Mouse (Mus musculus) forebrain, embryonic 14.5 days (tissue): Measurements from ENCODE around the gene Rnf20. TPM values are rescaled to one million over a fixed set of nuclear protein-coding genes. Genes with fewer than 3 reads are reported as not detected.
"Not testable (repeated sequence)": the region's sequence is repeated elsewhere in the genome, so short reads cannot be mapped to it uniquely, and the experiment has no call there.

ENCODE experiments used
- ATAC-seq: fragments of 200-750 bp; cut with Nextera tagmentation; 2 replicates; pipeline ENCODE4 v1.8.0; 2017; ENCODE audit warnings: mild to moderate bottlenecking, moderate library complexity
- DNase-seq: peaks from one replicate; pipeline ENCODE4 v3.0.0-alpha.2; 2015; ENCODE audit warnings: low spot score
- H3K27ac ChIP-seq: fragments of 300-500 bp; sonication (generic); 2 replicates; pipeline ENCODE4 v1.5.1; 2014; ENCODE audit warnings: low read depth, mild to moderate bottlenecking, control low read depth, low read length, moderate library complexity
- H3K27me3 ChIP-seq: fragments of 300-500 bp; sonication (generic); replicated peaks from 2 replicates; pipeline ENCODE4 v1.6.1; 2014; ENCODE audit warnings: low read length, control low read depth, mixed read lengths; ENCODE audit not compliant: control insufficient read depth, insufficient read depth
- H3K36me3 ChIP-seq: fragments of 300-500 bp; sonication (generic); 2 replicates; pipeline ENCODE4 v1.6.1; 2014; ENCODE audit warnings: low read length, control low read depth; ENCODE audit not compliant: control insufficient read depth, insufficient read depth
- H3K4me1 ChIP-seq: fragments of 300-500 bp; sonication (generic); 2 replicates; pipeline ENCODE4 v1.6.1; 2014; ENCODE audit warnings: antibody characterized with exemption, low read length, control low read depth; ENCODE audit not compliant: control insufficient read depth, insufficient read depth
- H3K4me2 ChIP-seq: fragments of 300-500 bp; sonication (generic); 2 replicates; pipeline ENCODE4 v1.6.1; 2014; ENCODE audit warnings: mild to moderate bottlenecking, control low read depth, low read length
- H3K4me3 ChIP-seq: fragments of 300-500 bp; sonication (generic); 2 replicates; pipeline ENCODE4 v1.5.1; 2014; ENCODE audit warnings: low read depth, low read length, control low read depth
- H3K9ac ChIP-seq: fragments of 300-500 bp; sonication (generic); 2 replicates; pipeline ENCODE4 v1.6.1; 2014; ENCODE audit warnings: mild to moderate bottlenecking, low read length, control low read depth, moderate library complexity
- H3K9me3 ChIP-seq: fragments of 300-500 bp; sonication (generic); replicated peaks from 2 replicates; pipeline ENCODE4 v1.6.1; 2016; ENCODE audit warnings: low read length, control low read depth, mixed read lengths; ENCODE audit not compliant: control insufficient read depth
- WGBS: fragments of 180-500 bp; shearing (Covaris S2); extraction: QIAGEN DNeasy Blood & Tissue Kit; methylation state at CpG from one replicate; pipeline ENCODE4 v1.1.7; 2014; 5-methylcytosine and 5-hydroxymethylcytosine counted together
- polyA plus RNA-seq: library from polyadenylated mRNA; unstranded; fragments of >200 nt; fragmentation: Nextera tagmentation; extraction: Ambion mirVana; gene quantifications from 2 replicates; pipeline ENCODE4 v1.2.1, GENCODE M21; 2014

Gene Rnf20
- polyA plus RNA-seq, 1 experiment from 2014 or later = 63.0 TPM

GRCm38 (mm10) chr4:49604016-49604546 is 27.7 kb upstream of the Rnf20 start:
- H3K9ac ChIP-seq = no peak overlapping the region
- no peak overlapping the region for H3K4me3 ChIP-seq
- H3K9me3 ChIP-seq = no peaks in the 10 kb centered on the region
- H3K4me2 ChIP-seq = no peak overlapping the region
- no peaks in the 10 kb centered on the region for H3K4me1 ChIP-seq
- H3K36me3 ChIP-seq = no peaks in the 10 kb centered on the region
- no peak for ATAC-seq
- no peak overlapping the region for H3K27ac ChIP-seq
- DNase-seq = no peak
- WGBS = 56% methylated on average over 1 of the region's 1 CpGs
- no peaks in the 10 kb centered on the region for H3K27me3 ChIP-seq

GRCm38 (mm10) chr4:49604616-49605015 is 27.2 kb upstream of the Rnf20 start:
- no peaks in the 10 kb centered on the region for H3K27me3 ChIP-seq
- WGBS = 88% methylated on average over 5 of the region's 5 CpGs

GRCm38 (mm10) chr4:49605459-49605858 is 26.3 kb upstream of the Rnf20 start:
- H3K4me2 ChIP-seq = no peak overlapping the region
- H3K27ac ChIP-seq = no peak overlapping the region
- no peaks in the 10 kb centered on the region for H3K4me1 ChIP-seq
- H3K9ac ChIP-seq = no peak overlapping the region
- 81% methylated on average over 1 of the region's 1 CpGs for WGBS
- DNase-seq (no peak), ATAC-seq (no peak)
- no peaks in the 10 kb centered on the region for H3K27me3 ChIP-seq
- no peaks in the 10 kb centered on the region for H3K9me3 ChIP-seq
- no peaks in the 10 kb centered on the region for H3K36me3 ChIP-seq
- no peak overlapping the region for H3K4me3 ChIP-seq

More at GRCm38 (mm10) chr4:49604616-49605015, 27.2 kb upstream of the Rnf20 start:
- no peak for ATAC-seq
- H3K9me3 ChIP-seq = no peaks in the 10 kb centered on the region
- no peak overlapping the region for H3K27ac ChIP-seq
- H3K9ac ChIP-seq = no peak overlapping the region
- no peak overlapping the region for H3K4me2 ChIP-seq
- H3K36me3 ChIP-seq = no peaks in the 10 kb centered on the region
- no peaks in the 10 kb centered on the region for H3K4me1 ChIP-seq
- no peak overlapping the region for H3K4me3 ChIP-seq
- no peak for DNase-seq

GRCm38 (mm10) chr4:49616924-49617323 is 14.9 kb upstream of the Rnf20 start:
- Histone ChIP-seq H3K36me3 (no peaks in the 10 kb centered on the region), H3K9ac (no peak overlapping the region), H3K27me3 (no peaks in the 10 kb centered on the region), H3K4me1 (no peaks in the 10 kb centered on the region), H3K9me3 (no peaks in the 10 kb centered on the region), H3K27ac (no peak overlapping the region), H3K4me3 (no peak overlapping the region), H3K4me2 (no peak overlapping the region)
- no peak for ATAC-seq
- 95% methylated on average over 10 of the region's 10 CpGs for whole genome bisulfite sequencing
- DNase-seq = no peak

- not testable (repeated sequence) for H3K27ac ChIP-seq, H3K4me3 ChIP-seq, ATAC-seq, H3K4me1 ChIP-seq, H3K4me2 ChIP-seq, H3K27me3 ChIP-seq, H3K9me3 ChIP-seq, H3K9ac ChIP-seq, DNase-seq, H3K36me3 ChIP-seq
- WGBS = 93% methylated on average over 7 of the region's 7 CpGs
Measured at GRCm38 (mm10) chr4:49619861-49620260, 11.9 kb upstream of the Rnf20 start.

GRCm38 (mm10) chr4:49622272-49622671 is 9.5 kb upstream of the Rnf20 start:
- Histone ChIP-seq H3K9ac (no peak overlapping the region), H3K27ac (no peak overlapping the region), H3K36me3 (no peaks in the 10 kb centered on the region), H3K4me2 (no peak overlapping the region), H3K9me3 (no peaks in the 10 kb centered on the region), H3K27me3 (no peaks in the 10 kb centered on the region), H3K4me1 (no peaks in the 10 kb centered on the region), H3K4me3 (no peak overlapping the region)
- 84% methylated on average over 2 of the region's 2 CpGs for WGBS
- DNase-seq (no peak), ATAC-seq (no peak)

- no peak overlapping the region for H3K4me2 ChIP-seq
- 86% methylated on average over 4 of the region's 4 CpGs for WGBS
- H3K9me3 ChIP-seq = no peaks in the 10 kb centered on the region
- ATAC-seq (no peak), DNase-seq (no peak)
- no peaks in the 10 kb centered on the region for H3K4me1 ChIP-seq
- H3K36me3 ChIP-seq = no peaks in the 10 kb centered on the region
- H3K9ac ChIP-seq = no peak overlapping the region
- H3K27ac ChIP-seq = no peak overlapping the region
- no peaks in the 10 kb centered on the region for H3K27me3 ChIP-seq
- no peak overlapping the region for H3K4me3 ChIP-seq
Measured at GRCm38 (mm10) chr4:49623916-49624315, 7.9 kb upstream of the Rnf20 start.

GRCm38 (mm10) chr4:49624969-49625368 is 6.8 kb upstream of the Rnf20 start:
- not testable (repeated sequence) for DNase-seq, H3K27me3 ChIP-seq, H3K4me1 ChIP-seq, H3K9me3 ChIP-seq, H3K4me3 ChIP-seq, H3K27ac ChIP-seq, H3K4me2 ChIP-seq, H3K9ac ChIP-seq, H3K36me3 ChIP-seq, ATAC-seq
- 88% methylated on average over 4 of the region's 4 CpGs for WGBS

GRCm38 (mm10) chr4:49626973-49627372 is 4.8 kb upstream of the Rnf20 start:
- Histone ChIP-seq H3K4me2 (no peak overlapping the region), H3K27me3 (no peaks in the 10 kb centered on the region), H3K4me1 (no peaks in the 10 kb centered on the region), H3K27ac (no peak overlapping the region), H3K36me3 (no peaks in the 10 kb centered on the region), H3K9me3 (no peaks in the 10 kb centered on the region), H3K9ac (no peak overlapping the region), H3K4me3 (no peak overlapping the region)
- DNase-seq (peak; percentile 88), ATAC-seq (no peak)
- WGBS = 2% methylated on average over 3 of the region's 3 CpGs
